Mouse (Mus musculus) kidney, adult 11 months (tissue): ENCODE results near the gene Gm10563.
"Not testable (repeated sequence)": the region's sequence is repeated elsewhere in the genome, so short reads cannot be mapped to it uniquely, and the experiment has no call there.

Experiments used
- DNase-seq: peaks from one replicate; pipeline ENCODE4 v3.0.0; 2022

Gene Gm10563

GRCm38 (mm10) chr4:155645308-155645707, at the start of gene Gm10563:
Gene Gm10563, minus strand, starts transcription at chr4:155645408.
- DNase-seq, result not testable (repeated sequence)

GRCm38 (mm10) chr4:155694482-155695401, 49.5 kb upstream of the Gm10563 start:
- DNase-seq, result peak; percentile 43

DNA sequence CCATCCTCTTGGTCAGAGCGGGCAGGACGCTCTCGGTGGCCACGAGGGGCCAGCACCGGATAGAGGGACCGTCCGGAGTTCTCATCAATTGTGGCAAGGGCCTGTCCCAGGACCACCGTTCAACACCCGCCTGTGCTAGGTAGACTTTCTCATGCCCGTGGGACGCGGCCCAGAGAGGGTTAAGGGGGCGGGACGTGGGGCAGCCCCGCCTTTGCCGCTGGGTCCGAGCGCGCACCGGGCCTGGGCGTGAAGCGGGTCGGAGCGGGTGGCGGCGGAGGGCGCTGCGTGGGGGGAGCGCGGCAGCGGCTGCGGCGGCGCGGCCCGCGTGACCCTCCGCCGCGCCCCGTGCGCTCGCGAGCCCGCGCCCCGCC, 48.9 kb upstream of the Gm10563 start, which contains the start of gene Fndc10:
TSS of gene Fndc10 (plus strand) at position 232 of the 371 bp plus-strand sequence.
- DNase-seq, result peak; percentile 36

- DNase-seq, result no peak
Observed at GRCm38 (mm10) chr4:155692421-155692820, 47.2 kb upstream of the Gm10563 start.

GRCm38 (mm10) chr4:155690571-155691375, 45.6 kb upstream of the Gm10563 start:
- no peak for DNase-seq

GRCm38 (mm10) chr4:155687764-155688163, 42.6 kb upstream of the Gm10563 start:
- not testable (repeated sequence) for DNase-seq

DNA sequence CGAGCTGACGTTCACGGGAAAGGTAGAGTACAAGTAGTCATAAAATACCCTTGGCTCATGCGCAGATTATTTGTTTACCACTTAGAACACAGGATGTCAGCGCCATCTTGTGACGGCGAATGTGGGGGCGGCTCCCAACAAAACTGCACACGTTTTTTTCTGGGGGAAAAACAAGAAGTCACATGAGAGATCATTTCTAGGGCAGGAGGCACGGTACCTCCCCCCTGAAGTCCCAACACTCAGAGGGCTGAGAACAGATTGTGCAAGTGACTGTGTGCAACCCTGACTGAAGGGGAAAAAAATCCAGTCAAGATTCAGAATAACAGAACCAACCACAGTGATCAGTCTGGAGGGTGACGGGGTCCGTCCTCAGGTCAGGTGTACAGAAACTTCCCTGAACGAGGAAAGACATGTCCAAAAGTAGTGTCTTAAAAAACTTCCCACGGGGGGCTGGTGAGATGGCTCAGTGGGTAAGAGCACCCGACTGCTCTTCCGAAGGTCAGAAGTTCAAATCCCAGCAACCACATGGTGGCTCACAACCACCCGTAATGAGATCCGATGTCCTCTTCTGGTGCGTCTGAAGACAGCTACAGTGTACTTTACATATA, 38.6 kb upstream of the Gm10563 start:
- DNase-seq, result not testable (repeated sequence)

- DNase-seq, result no peak
Observed at GRCm38 (mm10) chr4:155675991-155676390, 30.8 kb upstream of the Gm10563 start.

DNA sequence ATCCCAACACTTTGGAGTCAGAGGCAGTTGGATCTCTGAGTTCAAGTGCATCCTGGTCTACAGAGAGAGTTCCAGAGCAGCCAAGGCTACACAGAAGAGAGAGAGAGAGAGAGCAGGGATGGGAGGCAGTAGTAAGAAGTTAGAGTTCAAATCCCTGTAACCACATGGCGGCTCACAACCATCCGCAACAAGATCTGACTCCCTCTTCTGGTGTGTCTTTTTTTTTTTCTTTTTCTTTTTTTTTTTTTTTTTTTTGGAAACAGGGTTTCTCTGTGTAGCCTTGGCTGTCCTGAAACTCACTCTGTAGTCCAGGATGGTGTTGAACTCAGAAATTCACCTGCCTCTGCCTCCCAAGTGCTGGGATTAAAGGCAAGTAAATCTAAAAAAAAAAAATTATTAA, 26.9 kb upstream of the Gm10563 start:
- DNase-seq, result no peak

GRCm38 (mm10) chr4:155670236-155670635, 25.0 kb upstream of the Gm10563 start:
- DNase-seq, result not testable (repeated sequence)

GRCm38 (mm10) chr4:155669598-155670075, 24.4 kb upstream of the Gm10563 start:
- DNase-seq, result no peak

- peak; percentile 97 for DNase-seq
Observed at GRCm38 (mm10) chr4:155668689-155669597, 23.7 kb upstream of the Gm10563 start, which contains the start of gene Mib2. Gene Mib2, minus strand, starts transcription at chr4:155669198.

DNA sequence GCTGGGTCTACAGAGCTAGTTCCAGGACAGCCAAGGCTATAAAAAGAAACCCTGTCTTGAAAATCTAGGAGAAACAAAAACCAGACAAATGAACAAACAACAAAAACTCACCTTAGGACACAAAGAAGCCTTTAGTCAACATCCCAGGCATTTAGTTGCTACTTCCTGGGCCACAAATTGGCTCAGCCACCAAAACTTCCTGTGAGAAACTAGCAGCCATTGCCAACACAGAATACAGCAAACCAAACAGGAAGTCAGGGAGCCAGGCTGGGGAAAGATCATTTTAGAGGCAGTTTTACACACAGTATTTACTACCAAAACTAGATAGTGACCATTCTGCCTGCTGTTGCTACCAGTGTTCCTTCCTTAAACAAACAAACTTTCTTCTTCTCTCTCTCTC, 21.7 kb upstream of the Gm10563 start:
- no peak for DNase-seq

DNA sequence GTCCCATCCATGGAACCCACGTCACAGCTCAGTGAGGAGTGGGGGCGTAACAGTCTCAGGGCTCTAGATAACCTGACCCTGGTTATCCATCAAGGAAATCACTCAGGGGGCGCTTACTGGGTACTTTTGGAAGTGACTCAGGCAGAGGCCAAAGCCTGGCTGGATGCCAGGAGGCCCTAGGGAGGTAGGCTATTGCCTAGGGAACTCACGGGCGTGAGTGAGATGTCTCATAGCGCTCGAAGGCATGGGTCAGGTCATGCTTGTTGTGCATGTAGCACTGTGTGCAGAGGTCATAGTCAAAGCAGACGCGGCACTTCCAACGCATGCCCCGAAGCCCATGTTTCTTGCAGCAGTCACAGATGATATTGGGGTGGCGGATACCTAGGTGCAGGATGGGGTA, 15.4 kb upstream of the Gm10563 start:
- no peak for DNase-seq

GRCm38 (mm10) chr4:155658961-155659360, 13.8 kb upstream of the Gm10563 start:
- no peak for DNase-seq

DNA sequence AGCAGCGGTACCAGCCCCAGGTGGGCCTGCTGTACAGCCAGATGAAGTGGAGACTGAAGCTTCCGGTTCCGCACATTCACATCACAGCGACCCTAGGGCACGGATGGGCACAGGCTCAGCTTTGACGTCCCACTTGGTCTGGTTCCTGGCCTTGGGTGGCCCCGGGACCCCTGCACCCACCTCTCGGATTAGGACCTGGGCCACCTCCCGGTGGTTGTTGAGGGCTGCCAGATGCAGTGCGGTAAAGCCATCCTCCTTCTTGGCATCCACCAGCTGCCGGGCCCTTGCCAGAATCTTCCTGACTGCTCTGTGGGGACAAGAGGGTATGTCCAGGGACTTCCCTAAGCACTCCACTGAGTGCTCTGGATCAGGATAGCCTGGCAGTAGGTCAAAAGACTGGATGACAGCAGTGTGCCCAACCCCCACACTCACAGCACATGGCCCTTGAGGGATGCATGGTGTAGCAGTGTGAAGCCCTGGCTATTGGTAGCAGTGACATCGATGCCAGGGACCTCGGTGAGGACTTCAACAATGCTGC, 11.1 kb upstream of the Gm10563 start:
- no peak for DNase-seq

DNA sequence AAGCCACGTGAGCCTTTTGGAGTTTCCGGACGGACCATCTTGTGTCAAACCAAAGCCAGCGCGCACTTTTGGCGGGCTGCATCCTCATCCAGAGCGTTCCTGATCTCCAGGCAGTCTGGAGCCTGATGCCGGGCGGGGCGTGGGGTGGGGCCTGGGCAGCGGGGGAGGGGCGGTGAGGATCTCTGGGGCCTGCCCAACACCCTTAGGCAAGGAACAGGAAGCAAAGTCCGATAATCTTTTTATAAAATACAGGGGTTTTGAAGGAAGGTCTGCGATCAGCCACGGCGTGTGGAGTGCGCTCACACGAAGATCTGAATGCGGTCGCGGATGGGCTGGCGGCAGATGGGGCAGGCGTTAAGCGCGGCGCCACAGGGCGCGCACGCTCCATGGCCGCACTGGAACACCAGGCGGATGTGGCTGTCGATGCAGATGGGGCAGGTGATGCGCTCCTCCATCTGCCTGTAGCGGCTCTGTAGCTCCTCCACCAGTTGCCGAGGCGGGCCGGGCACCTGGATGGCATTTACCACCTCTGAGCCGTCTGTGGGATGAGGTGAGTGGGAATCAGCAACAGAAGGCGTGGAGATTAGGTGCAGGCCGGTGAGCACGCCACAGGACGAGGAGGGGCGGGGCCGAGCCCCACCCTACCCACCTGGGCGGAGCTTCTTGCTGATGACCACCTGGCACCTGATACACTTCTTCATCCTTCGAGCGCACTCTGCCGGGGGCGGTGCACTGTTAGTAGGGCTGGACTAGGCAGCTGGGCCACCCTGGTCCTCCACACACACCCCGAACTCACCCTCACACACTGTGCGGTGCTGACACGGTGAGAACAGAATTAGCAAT, 9.5 kb upstream of the Gm10563 start:
- DNase-seq, result no peak

DNA sequence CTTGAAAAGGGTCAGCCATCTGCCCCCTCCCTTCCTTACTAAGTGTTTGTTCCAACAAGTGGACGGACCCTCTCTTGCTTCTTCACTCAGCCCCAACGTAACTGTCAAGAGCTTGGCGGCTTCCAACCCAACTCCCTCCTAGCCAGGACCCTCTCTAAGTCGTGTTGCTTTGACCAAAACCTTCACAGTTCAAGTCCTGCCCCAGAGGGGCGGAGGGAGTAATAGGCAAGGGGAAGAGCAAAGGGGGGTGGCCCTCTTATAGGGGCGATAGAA, 8.9 kb upstream of the Gm10563 start:
- DNase-seq, result no peak

DNA sequence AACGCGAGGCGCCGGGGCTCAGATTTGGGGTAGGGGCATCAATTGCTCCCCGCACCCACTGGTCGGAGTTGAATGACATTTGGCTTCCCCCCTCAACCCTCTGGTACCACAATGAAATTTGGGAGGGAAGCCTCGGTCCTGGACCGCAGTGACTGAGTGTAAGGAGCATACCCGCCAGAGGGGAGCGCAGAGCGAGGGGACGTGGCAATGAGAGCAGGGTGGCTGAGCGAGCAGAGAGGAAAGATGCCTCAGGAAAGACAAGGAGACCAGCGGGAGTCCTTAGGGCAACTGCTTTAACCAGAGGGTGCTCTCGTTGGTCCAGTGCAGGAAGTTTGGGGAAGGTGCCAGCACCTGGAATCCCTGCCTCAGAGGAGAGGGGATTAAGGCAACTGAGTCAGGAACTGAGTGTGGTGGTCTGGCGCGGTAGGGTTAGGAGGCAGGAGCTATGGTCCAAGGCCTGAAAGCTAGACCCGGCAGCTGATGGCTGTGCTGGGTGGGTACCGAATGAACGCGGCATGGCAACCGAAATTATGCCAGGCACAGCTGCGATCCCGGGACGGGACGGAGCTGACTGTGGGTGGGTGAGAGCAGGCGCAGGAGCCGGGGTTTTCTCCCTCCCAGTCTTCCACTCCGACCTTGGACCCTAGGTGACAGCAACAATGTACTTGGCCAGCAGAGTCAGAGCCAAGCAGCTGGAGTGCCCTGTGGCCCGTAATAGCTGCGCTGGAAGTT, 8.4 kb upstream of the Gm10563 start:
- no peak for DNase-seq

DNA sequence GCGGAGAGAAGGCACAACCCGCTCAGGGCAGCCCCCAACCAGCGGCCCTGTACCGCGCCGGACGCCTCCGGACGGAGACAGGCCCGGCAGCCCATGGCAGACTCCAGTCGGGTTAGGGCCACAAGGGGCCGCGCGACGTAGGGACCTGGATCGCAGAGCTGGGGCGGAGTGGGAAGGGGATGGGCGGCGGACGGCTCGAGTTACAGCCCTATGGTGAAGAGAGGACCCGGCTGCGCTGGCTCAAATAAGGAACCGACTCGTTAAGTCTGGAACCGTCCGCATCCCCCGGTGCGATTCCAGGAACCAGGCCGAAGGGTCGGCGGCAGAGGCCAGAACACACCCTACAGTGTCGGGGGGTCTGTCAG, 7.9 kb upstream of the Gm10563 start, which contains the start of gene Mmp23:
TSS of gene Mmp23 (minus strand) at position 299 of the 365 bp plus-strand sequence.
- DNase-seq, result no peak
